21 mouse cellular contexts compared by ENCODE assay signal in the genomic region with DNA sequence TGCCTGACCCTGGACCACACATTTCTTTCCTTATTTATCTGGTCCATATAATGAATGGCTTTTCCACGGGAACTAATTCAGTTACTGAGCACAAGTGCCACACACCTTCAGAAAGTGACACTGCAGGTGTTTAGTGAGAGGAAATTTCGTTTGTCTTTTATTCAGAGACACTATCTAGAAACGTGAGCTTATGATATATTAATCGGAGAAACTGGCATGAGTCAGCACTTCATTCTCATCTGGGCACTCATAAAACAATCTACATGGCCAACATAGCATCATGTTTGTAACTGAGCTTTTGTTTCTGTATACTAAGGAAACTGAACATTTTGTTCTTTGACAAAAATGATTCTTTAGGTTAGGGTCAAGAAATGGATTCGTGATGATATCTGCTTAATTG. TPM values are rescaled to one million over a fixed set of nuclear protein-coding genes. Genes with fewer than 3 reads are reported as not detected.
"Had no signal": no experiment of that assay in that cellular context is flagged by ENCODE, and none has a peak within 500 bp of the region (broad histone marks: within the 10 kb centered on the region; RNA-seq: fewer than 3 reads in every experiment).

No protein-coding gene starts in this region.

- H3K9ac ChIP-seq: lung, embryonic 14.5 days; midbrain, embryonic 12.5 days; neural tube, embryonic 13.5 days; neural tube, embryonic 15.5 days had no signal

- H3K4me3 ChIP-seq: midbrain, embryonic 10.5 days; midbrain, embryonic 12.5 days; myocyte; neural tube, embryonic 13.5 days; neural tube, embryonic 15.5 days had no signal

- ATAC-seq: midbrain, embryonic 16.5 days had no signal

- H3K27ac ChIP-seq: midbrain, embryonic 10.5 days; midbrain, embryonic 12.5 days; neural tube, embryonic 13.5 days; neural tube, embryonic 15.5 days had no signal

- H3K4me1 ChIP-seq: midbrain, embryonic 10.5 days had no signal

- H3K27me3 ChIP-seq: neural tube, embryonic 13.5 days; neural tube, embryonic 15.5 days had no signal

- H3K4me2 ChIP-seq: lung, embryonic 14.5 days; midbrain, embryonic 12.5 days; neural tube, embryonic 13.5 days; neural tube, embryonic 15.5 days had no signal

- H3K9me3 ChIP-seq: midbrain, embryonic 10.5 days; midbrain, embryonic 12.5 days; neural tube, embryonic 13.5 days; neural tube, embryonic 15.5 days had no signal

- DNase-seq: lung, embryonic 14.5 days; lung, postnatal 10 days; lung, postnatal 4 days; midbrain, embryonic 14.5 days; retina, postnatal 1 day; right cerebral cortex, adult 18-20 months; right cerebral cortex, postnatal 25 days; right cerebral cortex, postnatal 4 days; spleen, adult 18-20 months; thymus, adult 18-20 months; thymus, postnatal 14 days; thymus, postnatal 36 days had no signal

- H3K36me3 ChIP-seq: midbrain, embryonic 10.5 days; midbrain, embryonic 12.5 days; neural tube, embryonic 13.5 days; neural tube, embryonic 15.5 days had no signal

RNA-seq across cellular contexts. Expression of gene E130114P18Rik, which starts 35.2 kb away (rescaled TPM):
- total RNA-seq: megakaryocyte, adult 5-6 weeks; megakaryocyte-erythroid progenitor cell, adult 5-6 weeks had no signal
- polyA plus RNA-seq: myocyte; small intestine, adult 2 months had no signal
